Mouse (Mus musculus): ENCODE measurements around the gene Epop. TPM values are rescaled to one million over a fixed set of nuclear protein-coding genes. Genes with fewer than 3 reads are reported as not detected.
"Not testable (repeated sequence)": the region's sequence is repeated elsewhere in the genome, so short reads cannot be mapped to it uniquely, and the experiment has no call there.

Epop gene
- total RNA-seq, 4 experiments from 2014 or later: 0.39 to 0.92 (median 0.75) TPM

- DNase-seq (ENCODE audit: low spot score in 2 of 2): no peak
Observed at GRCm38 (mm10) chr11:97660734-97661647, 31.5 kb upstream of the Epop start.

GRCm38 (mm10) chr11:97659990-97660714 lies 30.6 kb upstream of the Epop start:
- peak; percentile 66 to 75 for DNase-seq (ENCODE audit: low spot score in 2 of 2)

- no peak for DNase-seq (ENCODE audit: low spot score in 2 of 2)
Observed at GRCm38 (mm10) chr11:97659267-97659989, 29.9 kb upstream of the Epop start.

- DNase-seq (ENCODE audit: low spot score in 2 of 2): no peak
Observed at GRCm38 (mm10) chr11:97658751-97659266, 29.3 kb upstream of the Epop start.

- DNase-seq (ENCODE audit: low spot score in 2 of 2): not testable (repeated sequence)
Observed at GRCm38 (mm10) chr11:97657967-97658366, 28.5 kb upstream of the Epop start.

- no peak for DNase-seq (ENCODE audit: low spot score in 2 of 2)
Observed at GRCm38 (mm10) chr11:97657184-97657945, 27.9 kb upstream of the Epop start.

- no peak for DNase-seq (ENCODE audit: low spot score in 2 of 2)
Observed at GRCm38 (mm10) chr11:97656269-97656971, 26.9 kb upstream of the Epop start.

- DNase-seq (ENCODE audit: low spot score in 2 of 2): no peak
Observed at GRCm38 (mm10) chr11:97654210-97654609, 24.7 kb upstream of the Epop start.

- DNase-seq (ENCODE audit: low spot score in 2 of 2): not testable (repeated sequence)
Observed at GRCm38 (mm10) chr11:97653376-97653775, 23.9 kb upstream of the Epop start.

GRCm38 (mm10) chr11:97650341-97650740 lies 20.8 kb upstream of the Epop start:
- no peak for DNase-seq (ENCODE audit: low spot score in 2 of 2)

GRCm38 (mm10) chr11:97648541-97648940 lies 19.0 kb upstream of the Epop start:
- not testable (repeated sequence) for DNase-seq (ENCODE audit: low spot score in 2 of 2)

GRCm38 (mm10) chr11:97644834-97645233 lies 15.3 kb upstream of the Epop start:
- peak; percentile 55 to 67 for DNase-seq (ENCODE audit: low spot score in 2 of 2)

GRCm38 (mm10) chr11:97643380-97644055 lies 14.0 kb upstream of the Epop start:
- DNase-seq (ENCODE audit: low spot score in 2 of 2): no peak

- DNase-seq (ENCODE audit: low spot score in 2 of 2): no peak
Observed at GRCm38 (mm10) chr11:97642746-97643145, 13.2 kb upstream of the Epop start.

GRCm38 (mm10) chr11:97641668-97642067 lies 12.2 kb upstream of the Epop start:
- no peak for DNase-seq (ENCODE audit: low spot score in 2 of 2)

GRCm38 (mm10) chr11:97635468-97636019 lies 6.0 kb upstream of the Epop start:
- DNase-seq (ENCODE audit: low spot score in 2 of 2): no peak

GRCm38 (mm10) chr11:97632440-97632839 lies 2.9 kb upstream of the Epop start:
- not testable (repeated sequence) for DNase-seq (ENCODE audit: low spot score in 2 of 2)

GRCm38 (mm10) chr11:97631938-97632337 lies 2.4 kb upstream of the Epop start:
- peak; percentile 56 to 63 for DNase-seq (ENCODE audit: low spot score in 2 of 2)

GRCm38 (mm10) chr11:97631500-97631899 lies 2.0 kb upstream of the Epop start:
- DNase-seq (ENCODE audit: low spot score in 2 of 2): no peak
